Mouse (Mus musculus) heart, embryonic 10.5 days (tissue): ENCODE measurements around the gene Prdx1. TPM values are rescaled to one million over a fixed set of nuclear protein-coding genes. Genes with fewer than 3 reads are reported as not detected.

Experiments used
- DNase-seq: peaks from one replicate; pipeline ENCODE4 v3.0.0-alpha.2; 2017; ENCODE audit warnings: low spot score
- H3K27ac ChIP-seq: fragments of 300-500 bp; sonication (generic); 2 replicates; pipeline ENCODE4 v1.5.1; 2016; ENCODE audit warnings: mild to moderate bottlenecking
- H3K27me3 ChIP-seq: fragments of 300-500 bp; sonication (generic); 2 replicates; pipeline ENCODE4 v1.6.1; 2016; ENCODE audit warnings: mild to moderate bottlenecking; ENCODE audit not compliant: poor library complexity, insufficient read depth, severe bottlenecking
- H3K36me3 ChIP-seq: fragments of 300-500 bp; sonication (generic); 2 replicates; pipeline ENCODE4 v1.6.1; 2016; ENCODE audit warnings: mild to moderate bottlenecking, moderate library complexity
- H3K4me1 ChIP-seq: fragments of 300-500 bp; sonication (generic); 2 replicates; pipeline ENCODE4 v1.6.1; 2016; ENCODE audit warnings: mild to moderate bottlenecking
- H3K4me3 ChIP-seq: fragments of 300-500 bp; sonication (generic); 2 replicates; pipeline ENCODE4 v1.5.1; 2016; ENCODE audit warnings: mild to moderate bottlenecking, moderate library complexity
- H3K9me3 ChIP-seq: fragments of 300-500 bp; sonication (generic); 2 replicates; pipeline ENCODE4 v1.6.1; 2016; ENCODE audit warnings: mild to moderate bottlenecking, moderate library complexity
- WGBS: fragments of 180-500 bp; shearing (Covaris S2); methylation state at CpG from one replicate; pipeline ENCODE4 v1.1.7; 2016; 5-methylcytosine and 5-hydroxymethylcytosine counted together
- polyA plus RNA-seq: library from polyadenylated mRNA; unstranded; fragments of >200 nt; fragmentation: Nextera tagmentation; extraction: Ambion mirVana; gene quantifications from 2 replicates; pipeline ENCODE4 v1.2.1, GENCODE M21; 2016

Prdx1 gene
- polyA plus RNA-seq = 1,191 and 1,224 TPM in 2 replicates

DNA sequence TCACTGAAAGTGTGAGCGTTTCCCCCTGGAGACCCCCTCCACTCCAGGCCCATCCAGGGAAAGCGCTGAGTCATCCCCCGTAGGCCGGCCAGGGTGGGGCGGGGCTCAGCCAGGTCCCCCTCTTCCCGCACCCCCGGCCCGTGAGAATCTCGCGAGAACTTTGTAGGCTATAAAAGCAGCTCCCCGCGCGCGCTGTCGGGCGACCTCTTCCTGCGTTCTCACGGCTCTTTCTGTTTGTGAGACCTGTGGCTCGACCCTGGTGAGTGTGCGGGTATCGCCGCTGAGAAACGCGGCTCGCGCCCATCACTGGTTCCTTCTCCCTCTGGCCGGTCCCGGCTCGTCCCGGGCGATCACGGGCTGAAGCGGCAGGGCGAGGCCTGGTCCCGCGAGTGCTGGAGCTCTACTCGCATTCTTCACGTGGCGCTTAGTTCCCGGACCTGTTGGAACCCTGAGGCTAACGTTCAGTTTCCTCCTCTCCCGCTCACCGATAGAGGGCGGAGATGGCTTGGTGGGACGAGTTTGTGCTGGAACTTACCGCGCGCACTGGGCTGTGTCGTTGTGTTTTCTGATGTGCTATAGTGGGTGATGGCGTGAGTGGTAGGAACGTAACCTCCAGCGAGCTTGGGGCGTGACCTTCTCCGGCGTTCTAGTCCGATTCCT lies at the start of gene Prdx1:
Gene Prdx1, plus strand, starts transcription at position 143 of the 660 bp plus-strand sequence.
- H3K4me3 ChIP-seq = peak within 1 kb of the TSS; percentile 84
- no peaks in the 10 kb centered on the region for H3K9me3 ChIP-seq
- no peaks in the 10 kb centered on the region for H3K27me3 ChIP-seq
- H3K4me1 ChIP-seq = peaks cover 15% of the 10 kb centered on the region
- DNase-seq = peak; percentile 97
- under 1% methylated on average over 56 of the region's 56 CpGs for WGBS
- H3K36me3 ChIP-seq = peaks cover 34% of the 10 kb centered on the region
- peak within 1 kb of the TSS; percentile 97 for H3K27ac ChIP-seq

DNA sequence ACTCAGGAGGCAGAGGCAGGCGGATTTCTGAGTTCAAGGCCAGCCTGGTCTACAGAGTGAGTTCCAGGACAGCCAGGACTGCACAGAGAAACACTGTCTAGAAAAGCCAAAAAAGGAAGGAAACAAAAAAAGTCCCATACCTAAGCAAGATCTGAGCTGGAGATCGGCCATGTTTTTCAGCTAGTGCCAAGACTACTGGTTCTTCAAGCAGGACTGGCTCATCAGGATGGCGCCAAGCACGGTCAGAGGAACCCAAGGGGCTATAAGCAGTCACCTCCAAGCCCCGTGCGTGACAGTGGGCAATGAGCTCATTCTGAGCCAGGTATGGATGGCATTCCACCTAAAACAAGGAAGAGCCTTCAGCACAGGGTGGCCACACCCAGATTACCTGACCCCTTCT lies 46.5 kb upstream of the Prdx1 start:
- no peak for DNase-seq
- Histone ChIP-seq H3K4me3 (no peak overlapping the region), H3K9me3 (no peaks in the 10 kb centered on the region), H3K27ac (no peak overlapping the region), H3K4me1 (no peaks in the 10 kb centered on the region), H3K27me3 (no peaks in the 10 kb centered on the region), H3K36me3 (peaks cover 97% of the 10 kb centered on the region)
- WGBS = 94% methylated on average over 6 of the region's 6 CpGs

DNA sequence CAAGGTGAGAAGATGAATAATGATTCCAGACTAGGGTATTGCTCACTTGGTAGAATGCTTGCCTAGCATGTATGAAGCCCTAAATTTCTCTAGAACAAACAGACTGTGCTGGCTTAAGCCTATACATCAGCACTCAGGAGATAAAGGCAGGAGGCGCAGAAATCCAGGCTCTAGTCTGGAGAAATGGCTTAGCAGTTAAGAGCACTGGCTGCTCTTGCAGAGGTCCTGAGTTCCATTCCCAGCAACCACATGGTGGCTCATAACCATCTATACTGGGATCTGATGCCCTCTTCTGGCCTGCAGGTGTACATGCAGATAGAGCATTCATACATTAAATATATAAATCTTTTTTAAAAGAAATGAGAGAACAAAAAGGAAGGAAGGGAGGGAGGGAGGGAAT lies 43.3 kb upstream of the Prdx1 start:
- H3K36me3 ChIP-seq = peaks cover 91% of the 10 kb centered on the region
- H3K4me3 ChIP-seq = no peak overlapping the region
- no peak for DNase-seq
- no peaks in the 10 kb centered on the region for H3K27me3 ChIP-seq
- WGBS = 98% methylated on average over 1 of the region's 1 CpGs
- no peak overlapping the region for H3K27ac ChIP-seq
- H3K4me1 ChIP-seq = peaks cover 5% of the 10 kb centered on the region; the same call in 1 of the 2 replicates
- no peaks in the 10 kb centered on the region for H3K9me3 ChIP-seq

DNA sequence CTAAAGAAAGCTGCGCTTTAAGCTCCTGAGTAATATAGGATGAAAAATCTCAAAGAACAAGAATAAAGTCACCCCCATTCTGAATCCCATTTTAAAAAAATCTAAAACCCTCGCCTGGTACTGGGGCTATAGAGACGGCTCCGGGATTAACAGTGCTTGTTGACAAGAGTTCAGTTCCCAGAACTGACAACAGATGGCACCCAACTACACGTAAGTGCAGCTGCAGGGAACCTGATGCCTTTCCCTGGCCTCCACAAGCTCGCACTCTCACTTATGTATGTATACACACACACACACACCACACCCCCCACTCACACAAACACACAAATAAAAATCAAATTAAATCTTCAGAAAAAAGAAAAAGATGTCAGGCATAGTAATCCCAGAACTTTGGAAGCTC lies 41.0 kb upstream of the Prdx1 start:
- Histone ChIP-seq H3K27me3 (no peaks in the 10 kb centered on the region), H3K36me3 (peaks cover 89% of the 10 kb centered on the region), H3K4me3 (no peak overlapping the region), H3K4me1 (peaks cover 15% of the 10 kb centered on the region; the same call in 1 of the 2 replicates), H3K9me3 (no peaks in the 10 kb centered on the region), H3K27ac (no peak overlapping the region)
- no peak for DNase-seq
- 64% methylated on average over 6 of the region's 6 CpGs for WGBS

DNA sequence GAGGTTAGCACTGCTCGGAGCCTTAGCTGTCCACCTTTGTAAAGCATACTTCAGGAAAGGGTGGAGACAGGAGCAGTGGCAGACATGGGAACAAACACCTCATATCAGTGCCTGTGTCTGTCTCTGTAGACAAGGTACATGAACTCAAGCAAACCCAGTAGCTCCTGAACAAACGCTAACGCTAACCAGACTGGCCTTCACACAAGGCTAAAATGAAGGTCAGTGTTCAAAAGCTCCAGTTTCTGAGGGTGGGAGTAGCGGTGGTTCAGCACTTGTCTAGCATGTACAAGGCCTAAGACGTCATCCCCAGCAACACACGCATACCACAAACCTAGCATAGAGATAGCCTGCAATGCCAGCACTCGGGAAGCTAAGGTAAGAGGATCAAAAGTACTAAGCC lies 39.7 kb upstream of the Prdx1 start:
- Histone ChIP-seq H3K27me3 (no peaks in the 10 kb centered on the region), H3K36me3 (peaks cover 81% of the 10 kb centered on the region), H3K4me3 (no peak overlapping the region), H3K27ac (no peak overlapping the region), H3K4me1 (peaks cover 25% of the 10 kb centered on the region), H3K9me3 (no peaks in the 10 kb centered on the region)
- WGBS = 78% methylated on average over 7 of the region's 7 CpGs
- no peak for DNase-seq

DNA sequence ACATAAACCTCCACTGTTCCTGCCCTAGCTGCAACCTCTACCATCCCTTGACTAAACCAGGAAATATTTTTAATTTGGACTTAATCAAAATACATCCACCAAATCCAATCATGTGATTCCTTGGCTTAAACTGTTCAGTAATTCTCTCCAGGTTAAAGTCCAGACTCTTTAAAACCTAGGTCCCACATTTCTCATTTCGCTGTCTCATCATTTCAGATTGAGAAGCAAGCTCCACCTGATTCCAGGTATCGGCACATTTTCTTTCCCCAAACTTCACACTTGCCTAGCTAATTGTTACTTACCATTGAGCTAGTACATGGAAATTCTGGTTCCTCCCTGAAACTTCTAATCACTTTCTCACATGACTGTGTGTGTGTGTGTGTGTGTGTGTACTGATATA lies 35.9 kb upstream of the Prdx1 start:
- Histone ChIP-seq H3K4me1 (peaks cover 30% of the 10 kb centered on the region), H3K27me3 (no peaks in the 10 kb centered on the region), H3K4me3 (peak overlapping the region; percentile 97), H3K27ac (no peak overlapping the region), H3K36me3 (peaks cover 46% of the 10 kb centered on the region), H3K9me3 (no peaks in the 10 kb centered on the region)
- WGBS = 98% methylated on average over 2 of the region's 2 CpGs
- DNase-seq = no peak

DNA sequence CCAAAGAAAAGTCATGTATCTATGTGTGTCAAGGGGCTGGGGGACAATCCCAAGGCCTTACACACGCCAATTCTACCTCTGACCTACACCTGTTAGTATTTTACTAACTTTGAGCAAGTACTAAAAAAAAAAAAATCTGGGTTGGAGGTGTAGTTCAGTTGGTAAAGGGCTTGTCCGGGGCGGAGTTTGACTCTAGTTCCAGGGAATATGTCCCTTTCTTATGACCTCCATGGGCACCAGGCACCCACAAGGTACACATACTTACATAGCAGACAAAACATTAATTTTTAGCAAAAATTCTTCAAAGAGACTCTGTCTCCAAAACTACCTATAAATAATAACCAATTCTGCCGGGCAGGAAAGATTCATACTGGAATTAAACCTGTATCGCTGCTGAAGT lies 35.0 kb upstream of the Prdx1 start:
- H3K36me3 ChIP-seq = peaks cover 36% of the 10 kb centered on the region
- H3K4me1 ChIP-seq = peaks cover 29% of the 10 kb centered on the region
- DNase-seq = no peak
- H3K4me3 ChIP-seq = peak overlapping the region; percentile 97
- H3K27ac ChIP-seq = peak overlapping the region; percentile 98
- H3K9me3 ChIP-seq = no peaks in the 10 kb centered on the region
- H3K27me3 ChIP-seq = no peaks in the 10 kb centered on the region
- 32% methylated on average over 5 of the region's 5 CpGs for WGBS

DNA sequence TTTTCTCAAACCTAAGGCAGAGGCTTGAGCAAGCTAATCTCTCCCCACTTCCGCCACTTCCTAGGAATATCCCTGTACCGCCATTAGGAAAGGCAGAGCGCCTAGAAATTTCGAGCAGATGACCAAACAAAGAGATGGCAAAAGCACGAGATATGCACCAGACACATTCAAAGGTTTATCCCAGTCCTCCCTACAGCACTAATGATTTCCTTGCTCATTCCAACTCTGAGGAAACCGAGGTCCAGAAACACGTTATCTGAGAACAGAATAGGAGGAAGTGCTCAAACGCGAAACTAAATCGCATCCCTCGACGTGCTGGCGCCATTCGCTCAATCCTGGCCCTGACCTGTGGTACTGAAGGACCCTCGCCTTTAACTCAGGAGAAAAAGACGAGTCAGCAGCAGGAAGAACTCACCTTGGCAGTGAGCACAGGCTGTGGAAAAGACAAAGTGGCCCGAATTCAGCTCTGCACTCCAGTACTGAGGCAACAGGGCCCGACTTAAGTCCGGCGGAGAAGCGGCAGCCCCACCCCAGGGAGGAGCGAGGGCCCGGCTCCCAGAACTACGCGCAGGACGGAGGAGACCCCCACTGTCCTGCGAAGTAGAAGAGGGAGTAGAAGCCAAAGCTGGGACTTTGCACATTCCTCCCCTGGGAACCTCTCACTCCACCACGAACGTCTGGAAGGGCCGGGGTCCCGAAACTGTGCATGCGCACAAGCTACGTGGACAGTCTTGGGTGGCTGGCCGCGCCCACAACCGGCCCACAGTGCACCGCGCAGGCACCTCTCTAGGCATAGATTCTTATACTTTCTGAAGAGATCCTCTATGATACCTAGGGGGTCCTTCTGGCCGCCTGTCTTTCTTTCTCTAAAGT lies 34.2 kb upstream of the Prdx1 start, which contains the start of gene Akr1a1:
Gene Akr1a1, minus strand, starts transcription at position 757 of the 873 bp plus-strand sequence.
- H3K36me3 ChIP-seq = peaks cover 31% of the 10 kb centered on the region
- no peaks in the 10 kb centered on the region for H3K27me3 ChIP-seq
- no peaks in the 10 kb centered on the region for H3K9me3 ChIP-seq
- H3K27ac ChIP-seq = peak within 1 kb of the TSS; percentile 98
- under 1% methylated on average over 39 of the region's 39 CpGs for WGBS
- H3K4me1 ChIP-seq = peaks cover 30% of the 10 kb centered on the region
- DNase-seq = peak; percentile 94
- peak within 1 kb of the TSS; percentile 97 for H3K4me3 ChIP-seq

DNA sequence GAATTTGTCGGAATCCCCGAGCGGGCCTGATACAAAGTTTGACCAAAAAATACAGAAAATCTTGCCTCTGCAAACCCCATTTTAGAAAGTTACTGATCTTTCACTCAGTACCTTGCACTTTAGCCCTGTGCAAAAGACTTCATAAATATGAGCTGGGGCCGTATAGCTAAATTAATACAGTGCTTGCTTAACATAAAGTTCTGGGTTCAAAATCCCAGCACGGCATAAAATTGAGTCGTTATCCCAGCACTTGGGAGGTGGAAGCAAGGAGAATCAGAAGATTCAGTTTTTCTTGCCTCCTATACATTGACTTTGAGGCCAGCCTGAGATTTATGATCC lies 33.6 kb upstream of the Prdx1 start:
- no peaks in the 10 kb centered on the region for H3K27me3 ChIP-seq
- H3K36me3 ChIP-seq = peaks cover 26% of the 10 kb centered on the region
- peak overlapping the region; percentile 98 for H3K27ac ChIP-seq
- DNase-seq = no peak
- no peaks in the 10 kb centered on the region for H3K9me3 ChIP-seq
- H3K4me3 ChIP-seq = peak overlapping the region; percentile 97
- peaks cover 32% of the 10 kb centered on the region for H3K4me1 ChIP-seq
- 14% methylated on average over 6 of the region's 6 CpGs for WGBS

DNA sequence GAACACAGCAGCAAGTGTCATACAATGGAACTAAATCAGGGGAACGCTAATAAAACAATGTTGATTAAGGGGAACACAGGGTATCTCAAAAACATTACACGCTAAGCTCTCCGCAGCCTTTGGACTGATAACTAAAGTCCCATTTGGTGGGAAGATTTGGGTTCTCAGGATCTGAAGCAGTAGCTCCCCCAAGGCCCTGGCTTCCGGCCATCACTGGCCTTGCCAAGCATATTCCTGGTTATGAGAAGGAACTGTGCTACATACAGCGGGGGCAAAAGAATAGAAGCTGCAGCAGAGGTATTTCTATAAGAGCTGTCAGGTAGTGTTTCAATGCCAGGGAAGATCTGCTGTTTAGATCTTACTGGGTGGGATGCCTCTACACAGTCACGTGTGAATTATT lies 32.1 kb upstream of the Prdx1 start:
- H3K27ac ChIP-seq = no peak overlapping the region
- no peak for DNase-seq
- H3K36me3 ChIP-seq = peaks cover 14% of the 10 kb centered on the region
- no peak overlapping the region for H3K4me3 ChIP-seq
- no peaks in the 10 kb centered on the region for H3K9me3 ChIP-seq
- H3K4me1 ChIP-seq = peaks cover 25% of the 10 kb centered on the region
- H3K27me3 ChIP-seq = no peaks in the 10 kb centered on the region
- 86% methylated on average over 6 of the region's 6 CpGs for WGBS

DNA sequence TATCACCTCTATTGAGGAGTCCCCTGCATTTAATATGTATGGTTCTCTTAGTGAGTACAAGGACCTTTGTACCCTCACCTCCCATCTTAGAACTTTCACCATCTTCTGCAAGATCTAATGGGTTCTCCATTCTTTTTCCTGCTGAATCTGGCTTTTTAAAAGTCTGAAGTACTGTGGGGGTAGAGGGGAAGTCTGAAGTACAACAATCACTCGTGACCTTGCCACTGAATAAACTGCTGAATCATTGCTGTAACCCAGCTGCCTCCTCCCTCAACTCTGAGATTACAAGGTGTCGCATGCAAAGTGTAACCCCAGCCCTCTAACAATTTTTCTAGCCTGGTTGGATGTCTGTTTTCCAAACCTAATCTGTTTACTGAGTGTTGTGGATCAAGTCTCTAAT lies 30.2 kb upstream of the Prdx1 start:
- Histone ChIP-seq H3K9me3 (no peaks in the 10 kb centered on the region), H3K36me3 (no peaks in the 10 kb centered on the region), H3K4me1 (peaks cover 15% of the 10 kb centered on the region), H3K4me3 (no peak overlapping the region), H3K27me3 (no peaks in the 10 kb centered on the region), H3K27ac (no peak overlapping the region)
- WGBS = 51% methylated on average over 2 of the region's 2 CpGs
- DNase-seq = no peak

DNA sequence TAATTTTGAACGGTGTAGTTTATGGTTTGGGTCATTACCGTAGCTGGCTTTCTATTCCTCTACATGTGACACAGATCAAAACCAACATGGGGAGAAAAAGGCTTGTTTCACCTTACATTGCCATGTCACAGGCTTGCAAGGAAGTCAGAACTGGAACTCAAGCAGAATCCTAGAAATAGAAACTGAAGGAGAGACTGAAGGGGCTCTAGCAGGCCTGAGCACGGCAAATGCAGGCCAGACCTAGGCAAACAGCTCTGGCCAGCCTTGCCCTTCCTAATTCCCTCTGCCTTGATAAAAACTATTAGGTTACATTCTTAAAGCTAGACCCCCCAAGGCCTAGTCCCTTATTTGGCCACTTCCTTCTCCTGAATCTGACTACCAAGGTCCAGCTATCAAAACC lies 29.7 kb upstream of the Prdx1 start:
- no peak overlapping the region for H3K4me3 ChIP-seq
- no peaks in the 10 kb centered on the region for H3K36me3 ChIP-seq
- H3K27me3 ChIP-seq = no peaks in the 10 kb centered on the region
- 53% methylated on average over 3 of the region's 3 CpGs for WGBS
- H3K9me3 ChIP-seq = no peaks in the 10 kb centered on the region
- peaks cover 13% of the 10 kb centered on the region for H3K4me1 ChIP-seq
- H3K27ac ChIP-seq = no peak overlapping the region
- DNase-seq = no peak

DNA sequence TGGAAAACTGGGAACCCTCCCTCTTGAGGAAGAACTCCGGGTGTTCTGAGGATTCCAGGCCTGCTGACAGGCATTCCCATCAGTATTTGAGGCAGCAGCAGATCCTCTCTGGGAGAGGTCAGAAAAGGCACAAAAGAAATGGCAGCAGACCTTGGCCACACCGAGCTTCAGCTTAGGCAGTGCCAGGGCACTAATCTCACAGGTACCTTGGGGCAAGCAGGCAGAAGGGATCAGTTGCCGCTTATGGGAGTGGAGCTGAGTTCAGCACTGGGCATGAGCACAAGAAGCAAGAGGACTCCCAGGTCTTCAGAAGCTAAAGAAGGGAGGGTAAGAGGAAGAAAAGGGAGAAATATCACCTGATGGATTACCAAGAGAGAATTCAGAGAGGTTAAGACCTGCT lies 27.4 kb upstream of the Prdx1 start:
- Histone ChIP-seq H3K4me3 (no peak overlapping the region), H3K27ac (no peak overlapping the region), H3K27me3 (no peaks in the 10 kb centered on the region), H3K36me3 (no peaks in the 10 kb centered on the region), H3K4me1 (0 out of 2 replicates have a peak, but pooled peaks cover 7% of the 10 kb centered on the region), H3K9me3 (no peaks in the 10 kb centered on the region)
- 31% methylated on average over 3 of the region's 3 CpGs for WGBS
- DNase-seq = no peak
